Mouse (Mus musculus) frontal cortex, adult (tissue): ENCODE measurements around the gene Rnf4.

Experiments used
- ATAC-seq: cut with Nextera tagmentation; 2 replicates; pipeline ENCODE4 v1.9.2; 2017; ENCODE audit warnings: mild to moderate bottlenecking, moderate library complexity, mixed read lengths; ENCODE audit not compliant: low TSS enrichment

Rnf4 gene

DNA sequence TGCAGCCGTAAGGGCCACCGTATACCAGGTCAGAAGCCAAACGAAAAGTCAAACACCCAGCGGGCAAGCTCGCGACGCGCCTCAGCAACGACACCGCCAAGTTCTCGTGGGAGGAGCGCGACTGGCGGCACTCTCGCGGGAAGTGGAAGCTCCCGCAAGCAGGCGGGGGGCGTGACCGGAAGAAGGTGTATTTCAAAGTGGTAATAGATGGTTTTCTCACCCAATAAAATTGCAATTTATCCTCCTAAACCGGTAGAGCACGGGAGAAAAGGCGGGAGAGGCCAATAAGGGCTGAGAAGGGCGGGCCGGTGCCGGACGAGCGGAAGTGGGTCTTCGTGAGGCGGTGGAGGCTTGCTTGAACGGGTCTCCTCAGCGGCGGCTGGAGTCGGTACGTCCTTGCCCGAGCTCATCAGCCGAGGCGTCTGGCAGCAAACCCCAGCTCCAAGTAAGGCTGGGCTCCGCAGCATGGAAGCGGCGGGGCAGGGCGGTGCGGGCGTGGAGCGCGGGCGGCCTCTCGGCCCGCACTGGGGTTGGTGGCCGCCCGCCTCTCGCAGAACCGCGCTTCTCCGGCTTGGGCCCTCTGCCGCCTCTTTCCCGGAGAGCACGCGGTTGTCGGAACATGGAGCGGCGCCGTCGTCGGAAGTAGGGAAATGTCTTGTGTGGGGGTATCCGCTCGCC lies at the start of gene Rnf4:
Gene Rnf4 (plus strand): TSS at position 193 of the 678 bp plus-strand sequence.
- ATAC-seq: peak; percentile 98

DNA sequence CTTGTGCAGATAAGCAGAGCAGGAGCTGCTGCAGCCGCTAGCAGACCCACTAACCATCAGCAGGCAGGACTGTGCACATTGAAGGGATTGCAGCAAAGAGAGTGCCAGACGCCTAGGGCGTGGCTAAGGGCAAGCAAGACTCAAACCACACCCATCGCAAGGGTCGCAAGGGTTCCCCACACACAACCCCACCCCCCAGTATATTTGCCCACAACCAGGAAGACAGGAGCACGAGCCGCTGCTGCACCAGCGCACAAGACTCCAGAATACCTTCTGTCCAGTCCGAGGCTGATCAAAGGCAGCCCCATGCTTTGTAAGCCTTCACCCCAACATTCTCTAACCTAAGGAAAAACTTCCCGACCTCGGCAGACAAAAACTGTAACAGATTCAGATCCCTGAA lies 49.6 kb upstream of the Rnf4 start:
- ATAC-seq: no peak

DNA sequence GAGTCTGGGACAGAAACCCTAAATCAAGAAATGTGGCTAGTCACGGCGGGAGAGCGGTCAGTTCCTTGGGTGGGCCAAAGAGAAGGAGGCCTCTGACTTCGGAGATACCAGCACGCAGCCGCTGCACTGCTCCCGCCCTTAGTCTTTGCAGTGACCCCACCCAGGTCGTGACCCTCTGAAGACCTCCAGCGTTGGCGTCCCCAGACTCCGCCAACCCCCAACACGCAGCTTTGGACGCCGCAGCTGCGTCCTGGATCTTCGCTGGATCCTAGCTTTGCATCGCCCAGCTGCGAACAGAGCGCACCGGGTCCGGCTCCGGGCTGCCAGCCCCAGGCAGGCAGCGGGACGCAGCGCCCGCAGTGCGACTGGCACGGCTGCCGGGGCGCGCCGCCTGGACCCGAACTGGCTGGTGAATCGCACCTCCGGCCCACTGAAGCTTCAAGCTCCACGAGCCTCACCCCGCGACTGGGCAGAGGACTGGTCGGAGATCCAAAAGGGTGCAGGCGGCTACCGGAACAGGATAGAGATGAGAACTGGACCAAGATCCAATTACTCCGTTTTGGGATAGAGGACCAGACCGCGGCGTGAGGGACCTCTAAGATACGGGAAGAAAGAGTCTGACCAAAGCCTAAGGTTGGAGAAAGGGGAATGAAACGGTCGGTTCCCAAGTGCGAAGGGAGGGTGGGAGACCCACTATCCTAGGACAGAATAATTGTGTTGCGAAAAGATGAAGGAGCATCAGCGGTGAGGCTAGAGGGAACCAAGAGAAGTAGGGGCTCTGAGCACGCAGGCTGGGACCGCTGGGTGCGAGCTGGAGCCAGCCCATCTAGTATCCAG lies 48.9 kb upstream of the Rnf4 start:
- ATAC-seq: peak; percentile 22; the same call in 1 of the 2 replicates

DNA sequence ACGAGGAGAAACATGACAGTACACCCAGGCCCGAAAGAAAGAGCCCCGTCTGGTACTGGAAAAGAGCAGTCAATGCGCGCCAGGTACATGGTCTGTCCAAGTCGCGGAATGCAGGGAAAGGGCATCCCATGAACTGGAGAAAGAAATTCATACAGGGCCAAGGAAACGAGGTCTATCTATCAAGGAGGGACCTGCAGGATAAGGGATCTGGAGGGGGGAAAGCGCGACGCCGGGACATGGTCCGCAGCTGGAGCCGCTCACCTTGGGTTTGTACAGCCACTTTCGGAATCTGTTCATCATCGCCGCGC lies 48.3 kb upstream of the Rnf4 start:
- ATAC-seq: peak; percentile 13; the same call in 1 of the 2 replicates

DNA sequence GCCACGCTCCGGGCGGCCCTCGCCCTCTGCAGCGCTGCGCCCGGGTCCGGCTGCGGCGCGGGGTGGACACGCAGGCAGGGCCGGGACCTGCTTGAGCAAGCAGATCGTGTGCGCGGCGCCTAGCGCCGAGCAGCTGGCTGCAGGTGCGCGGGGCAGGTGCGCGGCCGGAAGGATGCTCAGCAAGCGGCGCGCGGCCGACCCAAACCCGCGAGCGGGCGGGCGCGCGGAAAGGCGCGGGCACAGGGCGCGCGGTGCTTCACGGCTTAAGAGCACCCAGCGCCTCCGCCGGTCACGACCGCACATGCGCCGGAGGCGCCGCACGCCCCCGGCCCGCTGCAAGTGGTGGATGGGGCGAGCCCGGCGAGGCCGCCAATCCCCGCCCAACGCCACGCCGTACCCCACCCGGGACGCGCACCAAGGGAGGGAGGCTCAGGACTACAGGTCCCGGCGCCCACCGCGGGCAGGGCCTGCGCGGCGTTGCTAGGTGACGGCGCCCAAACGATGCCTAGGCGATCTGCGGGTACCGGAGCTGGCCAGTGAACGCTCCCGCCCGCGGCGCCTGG lies 47.9 kb upstream of the Rnf4 start, which contains the start of the genes Zfyve28 and Cfap99:
Gene Zfyve28 (minus strand): TSS at position 296 of the 563 bp plus-strand sequence.
Gene Cfap99 (plus strand): TSS at position 447 of the 563 bp plus-strand sequence.
- peak; percentile 94 for ATAC-seq

DNA sequence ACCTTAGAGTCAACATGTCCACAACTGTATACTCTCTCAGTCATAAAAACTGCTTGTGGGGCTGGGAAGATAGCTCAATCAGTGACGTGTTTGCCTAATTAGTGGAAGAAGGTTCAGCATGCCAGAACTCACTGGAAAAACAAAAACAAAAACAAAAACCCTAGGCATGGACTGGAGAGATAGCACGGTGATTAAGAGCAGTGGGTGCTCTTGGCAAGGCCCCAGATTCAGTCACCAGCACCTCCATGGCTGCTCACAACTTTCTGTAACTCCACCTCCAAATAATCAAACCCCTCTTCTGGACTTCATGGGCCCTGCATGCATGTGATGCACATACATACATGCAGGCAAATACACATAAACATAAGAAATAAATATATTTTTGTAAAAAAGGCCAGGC lies 46.8 kb upstream of the Rnf4 start:
- ATAC-seq: no peak

DNA sequence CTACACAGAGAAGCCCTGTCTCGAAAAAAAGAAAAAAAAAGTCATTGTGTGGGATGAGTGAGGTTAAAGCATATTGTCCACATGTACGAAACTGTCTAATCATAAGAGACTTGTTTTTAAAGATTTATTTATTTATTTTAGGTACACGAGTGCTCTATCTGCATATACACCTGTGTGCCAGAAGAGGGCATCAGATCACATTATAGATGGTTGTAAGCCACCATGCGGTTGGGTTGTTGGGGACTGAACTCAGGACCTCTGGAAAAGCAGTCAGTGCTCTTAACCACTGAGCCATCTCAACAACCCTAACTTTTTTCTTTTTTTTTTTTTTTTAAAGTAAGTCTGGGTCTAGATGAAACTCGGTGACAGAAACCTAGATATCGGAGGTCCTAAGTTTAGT lies 42.7 kb upstream of the Rnf4 start:
- ATAC-seq: no peak

DNA sequence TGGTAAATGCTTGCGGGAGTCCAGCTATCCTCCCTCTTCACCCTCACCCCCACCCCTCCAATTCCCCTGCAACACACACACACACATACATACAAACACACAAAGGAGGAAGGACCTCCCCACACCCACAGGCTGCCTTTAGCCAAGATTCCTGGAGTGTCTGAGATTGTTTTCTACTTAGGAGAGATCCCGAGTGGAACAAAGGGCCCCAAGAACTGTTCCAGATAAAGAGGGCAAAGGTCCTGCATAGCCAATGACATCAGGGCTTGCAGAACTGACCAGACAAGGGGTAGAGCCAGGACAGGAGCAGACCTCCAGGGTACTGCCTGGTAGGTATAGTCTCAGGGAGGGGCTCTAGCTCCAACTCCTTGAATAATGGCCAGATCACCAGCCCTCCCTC lies 41.4 kb upstream of the Rnf4 start:
- ATAC-seq: no peak

DNA sequence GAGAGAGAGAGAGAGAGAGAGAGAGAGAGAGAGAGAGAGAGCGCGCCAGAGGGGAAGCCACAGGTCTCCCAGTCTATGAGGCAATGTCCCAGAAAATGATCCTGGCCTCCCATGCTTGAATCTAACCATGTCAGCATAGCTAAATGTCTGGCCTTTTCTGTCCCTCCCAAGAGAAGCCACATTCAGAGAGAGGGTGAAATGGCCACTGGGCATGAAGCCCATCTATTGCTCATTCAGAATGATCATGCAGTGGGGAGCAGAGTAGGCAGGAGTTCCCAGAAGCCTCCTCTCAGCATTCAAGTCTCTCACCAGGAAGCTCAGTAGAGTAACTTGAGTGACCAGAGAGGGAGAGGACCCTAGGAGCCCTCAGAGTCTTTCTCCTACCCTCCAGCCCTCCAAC lies 40.9 kb upstream of the Rnf4 start:
- no peak for ATAC-seq

DNA sequence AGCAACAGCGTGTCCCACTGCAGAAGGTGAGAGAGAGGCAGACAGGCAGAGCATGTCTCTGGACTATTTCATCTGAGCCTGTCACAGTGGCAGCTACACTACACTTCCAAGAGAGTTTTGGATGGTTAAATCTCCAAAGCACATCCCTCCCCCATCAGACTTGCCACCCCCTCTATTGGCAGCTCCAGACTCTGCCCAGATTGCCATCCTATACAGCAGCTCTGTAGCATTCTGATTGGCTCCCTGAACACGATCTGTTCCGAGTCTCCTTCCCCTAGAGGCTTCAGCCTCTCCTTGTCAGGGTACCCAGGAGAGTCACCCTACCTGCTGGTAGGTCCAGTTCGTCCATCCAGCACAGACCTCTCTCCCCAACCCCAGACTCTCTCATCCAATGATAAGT lies 38.0 kb upstream of the Rnf4 start:
- peak; percentile 93 for ATAC-seq

DNA sequence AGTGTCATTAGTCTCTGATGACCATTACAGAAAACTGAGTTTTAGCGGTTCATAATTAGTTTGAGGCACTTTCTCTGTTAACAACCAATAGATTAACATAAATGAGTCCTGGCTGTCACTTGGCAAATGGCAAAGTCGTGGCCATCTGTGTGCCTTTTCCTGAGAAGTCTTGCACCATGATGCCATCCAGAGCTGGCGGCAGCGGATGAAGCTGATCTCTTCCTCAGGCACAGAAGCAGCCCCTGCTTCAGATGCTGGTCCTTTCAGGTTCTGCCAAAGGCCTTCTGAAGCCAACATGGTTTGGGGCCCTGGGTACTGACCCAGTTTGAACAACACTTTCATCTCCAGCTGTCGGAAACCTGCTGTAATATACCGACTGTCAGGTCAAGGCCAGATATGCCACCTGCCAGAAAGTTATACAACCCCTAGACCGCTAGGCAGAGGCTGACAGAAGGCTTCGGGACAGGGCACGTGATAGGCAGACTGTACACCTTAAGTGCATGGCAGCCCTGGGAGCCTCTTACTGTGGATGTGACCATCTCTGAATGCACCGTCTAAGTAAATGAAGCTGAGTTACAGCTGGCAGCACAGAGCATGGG lies 37.1 kb upstream of the Rnf4 start:
- no peak for ATAC-seq

DNA sequence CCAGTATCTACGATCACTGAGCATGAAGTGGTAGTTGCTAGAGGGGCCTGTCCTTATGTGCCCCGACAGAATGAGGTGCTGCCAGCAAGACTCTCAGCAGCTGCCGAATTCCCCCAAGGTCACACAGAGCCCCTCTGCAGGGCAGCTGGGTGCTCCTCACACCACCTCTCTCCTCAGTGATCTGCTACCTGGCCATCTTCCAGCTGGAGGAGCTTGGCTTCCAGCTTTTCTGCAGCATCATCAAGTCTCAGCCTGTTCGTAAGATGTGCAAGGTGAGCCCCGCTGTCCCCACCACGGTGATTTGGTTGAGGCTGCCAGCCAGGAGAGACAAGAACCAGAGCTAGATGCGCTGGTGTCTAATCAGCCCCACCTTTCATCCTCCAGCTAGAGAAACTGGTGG lies 33.7 kb upstream of the Rnf4 start:
- no peak for ATAC-seq

DNA sequence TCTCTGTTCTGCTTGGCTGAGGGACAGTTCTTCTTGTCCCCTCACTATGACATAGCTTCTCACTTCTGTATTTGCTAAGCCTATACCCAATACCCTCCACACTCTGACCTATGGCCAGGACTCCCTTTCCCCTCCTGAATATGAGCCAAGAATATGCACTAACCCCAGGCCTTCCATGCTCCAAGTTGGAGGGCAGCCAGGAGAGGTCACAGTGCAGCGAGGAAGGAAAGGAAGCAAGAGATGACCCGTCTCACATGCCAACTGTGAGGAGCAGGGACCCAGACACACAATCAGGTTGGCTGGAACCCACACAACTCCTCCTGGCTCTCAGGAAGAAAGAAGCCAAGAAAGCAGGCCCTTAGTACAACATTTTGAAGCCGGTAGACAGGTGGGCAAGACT lies 27.1 kb upstream of the Rnf4 start:
- ATAC-seq: no peak

DNA sequence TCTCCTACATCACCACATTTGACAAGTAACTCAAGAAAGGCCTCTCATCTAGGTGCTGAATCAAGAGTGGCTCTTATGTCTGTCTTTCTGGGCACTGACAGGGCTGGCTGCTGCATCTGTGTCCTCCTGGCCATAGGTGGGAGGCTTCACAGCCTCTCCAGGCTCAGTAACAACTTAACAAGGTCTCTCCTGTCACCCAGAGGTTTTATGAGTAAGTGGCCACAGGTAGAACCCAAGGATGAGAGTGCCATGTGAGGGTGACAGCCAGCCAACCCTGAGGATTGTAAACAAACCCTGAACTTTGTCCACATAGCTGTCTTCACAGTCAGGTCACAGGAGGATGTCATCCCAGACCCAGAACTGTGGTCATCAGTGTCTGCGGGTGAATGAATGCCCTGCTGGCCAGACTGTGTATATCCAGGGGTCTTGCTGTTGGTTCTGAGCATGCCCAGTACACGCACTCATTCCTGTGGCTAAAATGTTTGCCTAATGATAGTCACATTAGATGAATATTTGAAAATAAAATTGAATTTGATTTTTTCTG lies 16.5 kb upstream of the Rnf4 start:
- no peak for ATAC-seq

DNA sequence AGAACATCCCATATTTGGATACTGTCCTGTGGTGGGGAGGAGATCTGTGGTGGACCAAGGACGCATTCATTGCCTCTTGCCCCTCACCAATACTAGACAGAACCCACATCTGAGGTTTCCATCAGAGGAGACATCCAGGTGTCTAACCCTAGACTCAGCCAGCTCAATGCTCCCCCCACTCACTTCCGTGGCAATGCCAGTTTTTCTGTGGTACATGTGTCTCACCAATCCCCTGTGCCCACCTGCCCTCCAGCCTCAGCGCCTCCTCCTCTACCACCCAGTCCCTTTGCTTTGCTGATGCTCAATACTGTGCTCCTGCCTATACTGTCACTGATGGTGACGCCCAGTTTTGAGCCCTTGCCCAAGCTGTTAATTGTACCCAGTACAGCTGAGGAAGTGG lies 14.9 kb upstream of the Rnf4 start:
- no peak for ATAC-seq

DNA sequence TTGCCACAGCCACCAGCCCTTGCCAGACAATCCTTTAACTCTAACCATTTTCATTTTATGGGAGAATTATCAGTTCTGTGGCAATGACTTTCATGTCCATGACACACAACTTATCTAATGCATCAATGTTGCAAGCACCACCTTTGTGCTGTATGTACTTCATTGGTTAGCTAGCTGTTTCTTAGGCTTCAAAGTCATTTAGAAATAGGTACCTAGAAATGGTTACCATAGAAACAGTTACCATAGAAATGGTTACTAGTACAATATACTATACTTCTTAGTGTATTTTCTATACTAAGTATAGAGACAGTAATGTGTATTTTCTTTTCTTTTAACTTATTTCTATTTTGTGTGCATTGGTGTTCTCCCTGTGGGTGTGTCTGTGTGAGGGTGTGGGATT lies 10.8 kb upstream of the Rnf4 start:
- no peak for ATAC-seq

DNA sequence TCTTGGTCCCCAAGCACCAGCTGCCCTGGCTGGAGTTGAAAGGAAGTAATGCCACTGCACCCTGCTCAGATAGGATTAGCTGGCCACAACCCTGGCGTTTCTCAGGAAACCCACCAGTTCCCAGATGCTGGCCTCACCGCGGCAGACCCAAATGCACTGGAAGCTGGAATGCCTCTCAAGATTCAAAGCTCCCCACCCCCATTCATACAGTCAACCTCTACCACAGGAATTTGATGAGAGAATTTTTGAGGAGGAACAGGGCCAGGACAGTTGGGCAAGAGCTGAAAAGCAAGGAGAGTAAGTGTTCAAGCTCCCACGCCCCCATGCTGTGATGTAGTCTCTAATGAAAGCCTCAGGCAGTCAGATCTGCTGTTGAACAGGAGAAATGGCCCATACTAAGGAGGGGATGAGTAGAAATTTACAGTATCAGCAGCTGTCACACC lies 9.8 kb upstream of the Rnf4 start:
- ATAC-seq: no peak

DNA sequence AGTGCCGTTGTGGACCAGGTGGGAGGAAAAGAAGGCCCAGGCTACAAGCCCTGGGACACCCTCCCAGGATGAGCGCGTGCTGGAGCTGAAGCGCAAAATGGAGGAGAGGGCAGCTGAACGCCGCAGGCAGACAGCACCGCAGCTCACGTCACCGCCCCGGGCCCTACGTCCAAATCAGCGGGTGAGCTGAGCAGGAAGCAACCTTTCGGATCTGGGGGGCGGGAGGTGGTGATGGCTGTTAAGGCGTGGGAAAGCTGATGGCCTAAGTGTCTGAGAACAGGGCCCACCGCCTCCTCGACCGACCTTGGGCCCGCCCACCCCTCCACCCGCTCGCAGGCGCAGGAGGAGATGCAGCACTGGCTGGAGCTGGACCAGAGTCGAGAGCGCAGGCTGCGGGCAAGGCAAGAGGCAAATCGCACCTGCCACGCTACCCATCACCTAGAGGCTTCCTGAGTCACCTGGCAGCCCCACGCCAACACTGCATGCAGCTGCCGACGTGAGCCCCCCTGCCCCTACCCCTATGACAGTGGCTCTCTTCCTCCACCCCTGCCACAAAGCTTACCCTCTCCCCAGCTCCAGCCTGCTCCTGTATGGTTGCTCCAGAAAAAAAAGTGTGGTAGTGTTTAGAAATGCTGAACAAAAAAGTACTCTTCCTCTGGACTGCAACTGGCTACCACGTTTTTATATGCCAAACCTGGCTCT lies 9.1 kb upstream of the Rnf4 start:
- peak; percentile 38; the same call in 1 of the 2 replicates for ATAC-seq

DNA sequence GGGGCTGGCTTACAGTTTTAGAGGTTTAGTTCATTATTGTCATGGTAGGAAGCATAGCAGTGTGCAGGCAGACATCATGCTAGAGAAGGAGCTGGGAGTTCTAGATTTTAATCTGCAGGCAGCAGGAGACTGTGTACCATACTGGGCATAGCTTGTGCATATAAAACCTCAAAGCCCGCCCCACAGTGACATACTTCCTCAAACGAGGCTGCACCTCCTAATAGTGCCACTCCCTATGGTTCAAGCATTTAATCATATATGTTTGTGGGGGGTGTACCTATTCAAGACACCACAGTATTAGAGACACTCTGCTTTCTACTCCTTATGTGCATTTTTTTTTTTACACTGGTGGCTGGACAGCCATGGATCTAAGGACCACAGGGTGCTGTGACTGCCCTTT lies 6.0 kb upstream of the Rnf4 start:
- ATAC-seq: no peak

DNA sequence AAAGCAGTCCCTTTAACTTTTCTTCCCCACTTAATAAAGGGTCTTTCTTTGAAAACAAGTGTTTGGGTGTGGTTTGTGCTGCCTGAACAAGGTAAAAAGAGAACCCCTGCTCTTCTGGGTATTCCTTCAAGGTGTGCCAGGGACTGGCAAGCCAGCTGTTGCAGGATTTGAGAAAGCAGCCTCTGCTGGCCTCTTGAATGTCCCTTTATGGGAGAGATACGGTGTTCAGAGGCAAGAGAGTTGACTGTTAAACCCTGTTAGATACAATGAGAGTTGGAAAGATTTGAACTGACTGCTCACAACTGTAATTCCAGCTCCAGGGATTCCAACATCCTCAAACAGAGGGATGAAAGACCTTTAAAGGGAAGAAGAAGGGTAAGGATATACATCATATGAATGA lies 2.0 kb upstream of the Rnf4 start:
- no peak for ATAC-seq

DNA sequence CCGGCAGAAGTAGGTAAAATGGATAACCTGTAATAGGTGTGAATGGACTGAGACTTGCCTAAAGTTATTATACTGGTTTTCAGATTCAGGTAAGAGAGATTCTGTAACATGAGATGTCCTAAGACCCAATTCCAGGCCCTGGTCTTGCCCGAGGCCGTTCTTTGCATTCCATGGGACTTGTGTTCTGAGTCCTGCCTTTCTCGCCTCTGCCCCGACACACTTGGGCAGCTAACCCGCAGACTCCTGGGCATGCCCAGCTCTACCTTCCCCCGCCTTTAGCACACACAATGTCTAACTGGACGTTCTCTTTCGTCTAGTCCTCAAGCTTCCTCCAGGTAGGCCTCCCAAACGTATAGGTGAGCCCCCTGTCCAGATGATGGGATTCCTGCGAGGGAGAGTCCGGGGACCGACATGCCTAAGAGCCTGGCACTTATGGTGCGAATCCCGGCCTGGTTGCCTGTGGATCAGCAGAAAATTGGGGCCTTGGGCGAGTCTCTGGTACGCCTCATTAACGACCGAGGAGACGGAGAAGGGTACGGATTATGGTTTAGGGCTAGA lies 471 bp upstream of the Rnf4 start:
- ATAC-seq: peak; percentile 58
